Mouse (Mus musculus) left cerebral cortex, postnatal 14 days (tissue): ENCODE results near the gene Ptpre. TPM values are rescaled to one million over a fixed set of nuclear protein-coding genes. Genes with fewer than 3 reads are reported as not detected.

Experiments
- DNase-seq, 2 experiments: peaks; one replicate each; pipeline ENCODE4 v3.0.0; 2021 to 2022; ENCODE audit warnings: low spot score in 2 of 2, mixed read lengths in 1 of 2
- intact Hi-C: fragments of 180-260 bp; cut with DNase I; formaldehyde crosslinking; loops from one replicate; pipeline ENCODE4 v1.15.1; 2025
- total RNA-seq, 2 experiments: library from RNA; stranded (reverse); gene quantifications; 2 replicates each; pipeline ENCODE4 v1.2.3; 2021

Gene Ptpre
- total RNA-seq, 2 experiments from 2014 or later, result 23.7 to 31.2 TPM

GRCm38 (mm10) chr7:135628363-135628762 lies 91.1 kb downstream of the Ptpre start:
- intact Hi-C loops, result no loop called here
- DNase-seq, result no peak

- no peak for DNase-seq
- intact Hi-C loops, result no loop called here
These were observed 91.7 kb downstream of the Ptpre start for GRCm38 (mm10) chr7:135629019-135629418.

GRCm38 (mm10) chr7:135631776-135632552 lies 94.7 kb downstream of the Ptpre start:
- intact Hi-C loops, result loop anchor here (5.0 kb wide), 2 partner anchors 95 to 140 kb away; partner anchors contain the start of gene Ptpre
- peak in 1 of 2 experiments; percentile 81 for DNase-seq

GRCm38 (mm10) chr7:135632716-135633258 lies 95.5 kb downstream of the Ptpre start:
- intact Hi-C loops, result loop anchor here (5.0 kb wide), 2 partner anchors 95 to 140 kb away; partner anchors contain the start of gene Ptpre
- no peak for DNase-seq

GRCm38 (mm10) chr7:135634851-135635624 lies 97.8 kb downstream of the Ptpre start:
- intact Hi-C loops, result loop anchor here (5.0 kb wide), 2 partner anchors 98 to 143 kb away; partner anchors contain the start of gene Ptpre
- DNase-seq, result no peak

GRCm38 (mm10) chr7:135637406-135637980 lies 100.2 kb downstream of the Ptpre start:
- DNase-seq, result no peak
- intact Hi-C loops, result no loop called here

- no peak for DNase-seq
- intact Hi-C loops, result no loop called here
These were observed 102.1 kb downstream of the Ptpre start for GRCm38 (mm10) chr7:135639361-135639760.

- peak; percentile 80 to 89 for DNase-seq
- intact Hi-C loops, result no loop called here
These were observed 104.6 kb downstream of the Ptpre start for GRCm38 (mm10) chr7:135641698-135642507.

- no peak for DNase-seq
- intact Hi-C loops, result no loop called here
These were observed 107.2 kb downstream of the Ptpre start for GRCm38 (mm10) chr7:135644452-135644851.

GRCm38 (mm10) chr7:135646976-135647375 lies 109.7 kb downstream of the Ptpre start:
- intact Hi-C loops, result no loop called here
- DNase-seq, result no peak

- intact Hi-C loops, result no loop called here
- DNase-seq, result no peak
These were observed 111.5 kb downstream of the Ptpre start for GRCm38 (mm10) chr7:135648821-135649220.

- intact Hi-C loops, result no loop called here
- no peak for DNase-seq
These were observed 112.0 kb downstream of the Ptpre start for GRCm38 (mm10) chr7:135649306-135649705.

GRCm38 (mm10) chr7:135650061-135650460 lies 112.8 kb downstream of the Ptpre start:
- DNase-seq, result no peak
- intact Hi-C loops, result no loop called here

GRCm38 (mm10) chr7:135651831-135652511 lies 114.7 kb downstream of the Ptpre start:
- intact Hi-C loops, result no loop called here

GRCm38 (mm10) chr7:135652781-135653180 lies 115.5 kb downstream of the Ptpre start:
- DNase-seq, result no peak
- intact Hi-C loops, result no loop called here

More at GRCm38 (mm10) chr7:135651831-135652511, 114.7 kb downstream of the Ptpre start:
- no peak for DNase-seq

GRCm38 (mm10) chr7:135653601-135654000 lies 116.3 kb downstream of the Ptpre start:
- DNase-seq, result no peak
- intact Hi-C loops, result no loop called here

- intact Hi-C loops, result no loop called here
- no peak for DNase-seq
These were observed 117.0 kb downstream of the Ptpre start for GRCm38 (mm10) chr7:135654288-135654687.

- DNase-seq, result no peak
- intact Hi-C loops, result no loop called here
These were observed 117.8 kb downstream of the Ptpre start for GRCm38 (mm10) chr7:135655113-135655512.
